Mouse (Mus musculus) CD4-positive helper T cell, adult 2 months (primary cell): ENCODE data around the gene Zkscan17.
A peak's percentile ranks its signal among the peaks of the same experiment; 100 is the strongest.

Experiments
- DNase-seq: peaks from one replicate; pipeline ENCODE4 v3.0.0-alpha.2; 2012; ENCODE audit warnings: low read depth, missing footprints, low spot score

Gene Zkscan17

DNA sequence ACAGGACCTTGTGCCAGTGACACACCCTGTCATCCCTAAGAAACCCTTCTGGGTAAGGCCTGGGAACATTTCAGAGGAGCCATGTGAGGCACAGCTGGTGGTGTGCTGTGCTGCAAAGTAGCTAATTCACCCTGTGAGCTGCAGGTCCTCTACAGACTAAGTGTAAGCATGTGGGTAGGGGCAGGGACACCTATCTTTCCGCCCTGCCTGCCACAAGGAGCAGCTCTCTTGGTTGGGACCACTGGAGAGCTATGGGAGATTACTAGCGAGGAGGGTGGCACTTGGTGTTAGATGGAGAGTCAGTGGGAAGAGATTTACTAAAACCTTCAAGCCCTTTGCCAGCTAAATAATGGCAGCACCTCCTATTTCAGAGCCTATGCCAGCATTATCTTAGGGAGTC is 69.7 kb downstream of the Zkscan17 start:
- no peak for DNase-seq

DNA sequence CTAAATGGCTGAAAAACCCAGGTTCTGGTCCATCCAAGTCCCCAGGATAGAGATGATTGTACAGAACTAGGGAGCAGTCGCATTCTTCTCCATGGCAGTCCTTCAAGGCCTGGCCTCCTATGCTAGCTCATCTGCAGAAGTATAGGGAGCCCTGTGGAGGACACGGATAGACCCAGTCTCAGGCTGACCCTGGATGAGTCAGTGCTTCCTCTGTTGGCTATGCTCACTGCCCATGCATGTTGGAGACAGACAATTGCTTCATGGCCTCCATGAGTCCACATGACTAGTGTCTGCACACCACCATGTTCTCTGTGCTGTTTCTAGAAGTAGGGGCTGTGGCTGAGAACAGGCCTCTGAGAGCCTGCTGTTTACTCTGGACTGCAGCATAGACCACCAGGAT is 70.2 kb downstream of the Zkscan17 start:
- no peak for DNase-seq

DNA sequence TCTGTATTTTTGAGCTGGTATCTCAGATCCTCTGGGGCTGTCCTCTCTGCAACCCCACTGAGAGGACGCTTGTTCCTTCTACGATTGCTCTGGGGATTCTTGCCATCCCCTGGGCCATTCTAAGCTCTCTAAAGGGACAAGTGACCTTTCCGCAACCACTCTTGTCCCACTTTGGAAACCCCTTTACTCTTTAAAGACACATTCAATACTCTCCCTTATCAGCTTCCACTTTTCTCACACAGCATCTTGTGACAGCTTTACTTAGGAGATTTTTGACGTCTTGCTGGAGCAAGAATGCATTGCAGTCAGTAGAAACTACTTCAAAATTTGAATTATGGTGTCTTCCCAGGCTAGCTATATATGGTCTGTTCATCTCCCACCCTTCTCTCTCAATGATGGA is 75.5 kb downstream of the Zkscan17 start, which contains the start of gene Snap47:
TSS of gene Snap47 (minus strand) at position 101 of the 400 bp plus-strand sequence.
- no peak for DNase-seq

GRCm38 (mm10) chr11:59450230-59450771 is 76.2 kb downstream of the Zkscan17 start:
- DNase-seq = peak; percentile 68

GRCm38 (mm10) chr11:59449741-59450229 is 76.8 kb downstream of the Zkscan17 start, which contains the start of gene Jmjd4:
Gene Jmjd4, plus strand, starts transcription at chr11:59450045.
- peak; percentile 86 for DNase-seq

DNA sequence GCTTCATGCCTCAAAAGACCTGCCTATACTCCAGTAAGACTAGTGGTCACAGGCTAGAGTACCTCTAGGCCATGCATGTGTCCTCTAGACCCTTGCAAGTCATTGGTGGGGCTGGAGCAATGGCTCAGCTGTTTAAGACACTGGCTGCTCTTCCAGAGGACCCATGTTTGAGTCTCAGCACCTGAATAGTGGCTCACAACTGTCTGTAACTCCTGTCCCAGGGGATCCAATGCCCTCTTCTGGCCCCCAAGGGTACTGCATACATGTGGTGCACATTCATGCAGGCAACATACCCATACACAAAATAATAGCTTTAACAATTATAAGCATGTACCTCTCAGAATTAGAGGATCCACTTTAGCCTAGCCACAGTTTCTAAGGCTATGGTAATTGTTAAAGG is 83.4 kb downstream of the Zkscan17 start:
- no peak for DNase-seq

DNA sequence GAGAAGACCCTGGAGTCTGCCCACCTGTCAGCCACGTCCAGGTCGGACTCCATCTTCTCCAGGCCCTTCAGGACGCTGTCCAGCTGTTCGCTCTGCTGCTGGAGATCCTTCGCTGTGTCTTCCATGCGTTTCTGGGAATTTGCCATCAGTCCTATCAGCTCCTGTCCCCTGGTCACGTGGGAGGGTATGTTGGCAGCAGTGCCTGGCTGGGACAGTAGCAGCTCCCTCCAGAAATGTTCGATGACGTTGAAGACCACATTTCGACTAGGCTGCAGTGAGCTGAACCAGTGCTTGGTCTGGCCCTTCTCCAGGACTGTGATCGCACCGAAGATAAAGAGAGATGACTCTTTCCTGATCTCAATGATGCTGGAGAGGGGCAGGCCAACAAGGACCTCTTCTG is 88.6 kb downstream of the Zkscan17 start:
- DNase-seq = no peak
